Mouse (Mus musculus): ENCODE results near the gene Tmem161a. TPM values are rescaled to one million over a fixed set of nuclear protein-coding genes. Genes with fewer than 3 reads are reported as not detected.
A peak's percentile ranks its signal among the peaks of the same experiment; 100 is the strongest.

Gene Tmem161a
- polyA plus RNA-seq, 1 experiment from 2014 or later = 50.5 TPM

DNA sequence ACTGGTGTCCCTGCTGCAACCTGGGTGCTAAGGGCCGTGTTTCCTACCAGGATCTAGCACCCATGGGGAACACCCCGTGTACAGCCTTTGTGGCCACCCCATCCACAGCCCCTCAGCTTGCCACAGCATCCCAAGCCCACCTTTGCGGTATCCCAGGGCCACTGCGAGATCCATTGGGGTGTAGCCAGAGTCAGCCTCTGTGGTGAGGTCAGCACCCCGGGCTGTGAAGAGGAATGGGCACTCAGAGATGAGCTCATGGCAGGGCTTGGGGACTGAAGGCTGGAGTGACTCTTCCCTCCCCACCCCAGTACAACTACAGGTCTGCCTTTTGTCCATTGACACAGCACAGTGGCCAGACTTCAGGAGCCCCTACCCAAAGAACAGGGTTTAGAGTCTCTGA, 38.1 kb upstream of the Tmem161a start:
- Histone ChIP-seq H3K36me3 (ENCODE audit: insufficient read depth) (peaks cover 46% of the 10 kb centered on the region), H3K4me2 (no peak overlapping the region), H3K4me1 (ENCODE audit: insufficient read depth) (no peaks in the 10 kb centered on the region), H3K27ac (ENCODE audit: low read depth) (no peak overlapping the region), H3K9me3 (ENCODE audit: low read depth, low read length) (no peaks in the 10 kb centered on the region), H3K9ac (no peak overlapping the region), H3K4me3 (ENCODE audit: low read depth, low read length) (no peak overlapping the region), H3K27me3 (ENCODE audit: insufficient read depth, low read length) (no peaks in the 10 kb centered on the region)
- 91% methylated on average over 5 of the region's 5 CpGs for WGBS
- no peak for DNase-seq
- no peak for TF ChIP-seq CTCF (IDR thresholded peaks at IDR 0.05; ENCODE audit: low read depth)
- no peak for ATAC-seq (ENCODE audit: insufficient read depth)

DNA sequence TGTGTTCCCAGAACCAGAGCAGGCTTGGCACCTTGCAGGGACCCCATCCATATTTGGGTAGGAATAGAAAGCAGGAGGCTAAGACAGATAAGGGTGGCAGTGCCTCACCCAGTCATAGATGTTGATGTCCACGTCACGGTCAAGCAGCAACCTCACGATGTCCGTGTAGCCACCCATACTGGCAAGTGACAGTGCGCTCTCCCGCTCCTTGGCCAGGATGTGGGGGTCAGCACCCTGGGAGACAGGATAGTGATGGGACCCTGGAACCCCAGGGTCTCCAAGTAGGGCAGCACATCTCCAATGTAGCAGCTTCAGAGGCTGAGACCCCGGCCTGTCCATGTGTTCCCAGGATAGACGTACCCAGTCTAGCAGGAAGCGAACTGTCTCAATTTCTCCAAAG, 37.2 kb upstream of the Tmem161a start:
- H3K9ac ChIP-seq = no peak overlapping the region
- H3K27me3 ChIP-seq (ENCODE audit: insufficient read depth, low read length) = no peaks in the 10 kb centered on the region
- no peak for TF ChIP-seq CTCF (IDR thresholded peaks at IDR 0.05; ENCODE audit: low read depth)
- H3K4me2 ChIP-seq = no peak overlapping the region
- peaks cover 46% of the 10 kb centered on the region for H3K36me3 ChIP-seq (ENCODE audit: insufficient read depth)
- no peaks in the 10 kb centered on the region for H3K4me1 ChIP-seq (ENCODE audit: insufficient read depth)
- H3K4me3 ChIP-seq (ENCODE audit: low read depth, low read length) = no peak overlapping the region
- ATAC-seq (ENCODE audit: insufficient read depth) (no peak), DNase-seq (no peak)
- H3K9me3 ChIP-seq (ENCODE audit: low read depth, low read length) = no peaks in the 10 kb centered on the region
- H3K27ac ChIP-seq (ENCODE audit: low read depth) = no peak overlapping the region
- 91% methylated on average over 9 of the region's 9 CpGs for WGBS

DNA sequence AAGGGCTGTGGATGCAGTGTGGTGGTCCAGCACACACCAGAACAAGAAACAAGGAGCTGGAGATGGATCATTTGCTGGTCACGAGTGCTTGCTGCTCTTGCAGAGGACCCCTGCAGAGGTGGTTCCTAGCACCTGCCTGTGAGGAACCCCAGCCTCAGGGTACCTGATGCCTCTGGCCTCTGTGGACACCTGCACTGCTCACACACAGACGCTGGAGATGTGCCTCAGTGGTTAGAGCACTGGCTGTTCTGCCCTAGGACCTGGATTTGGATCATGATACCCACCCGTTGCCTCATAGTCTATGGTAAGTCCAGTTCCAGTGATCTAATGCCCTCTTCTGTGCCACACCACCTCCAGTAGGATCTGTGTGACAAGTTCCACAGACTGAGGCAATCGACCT, 35.6 kb upstream of the Tmem161a start:
- H3K4me3 ChIP-seq (ENCODE audit: low read depth, low read length) = no peak overlapping the region
- ATAC-seq (ENCODE audit: insufficient read depth) (no peak), DNase-seq (no peak)
- WGBS = 88% methylated on average over 4 of the region's 4 CpGs
- peaks cover 46% of the 10 kb centered on the region for H3K36me3 ChIP-seq (ENCODE audit: insufficient read depth)
- no peak overlapping the region for H3K4me2 ChIP-seq
- TF ChIP-seq CTCF (IDR thresholded peaks at IDR 0.05; ENCODE audit: low read depth) = no peak
- no peak overlapping the region for H3K27ac ChIP-seq (ENCODE audit: low read depth)
- H3K9me3 ChIP-seq (ENCODE audit: low read depth, low read length) = no peaks in the 10 kb centered on the region
- H3K4me1 ChIP-seq (ENCODE audit: insufficient read depth) = peaks cover 6% of the 10 kb centered on the region
- no peaks in the 10 kb centered on the region for H3K27me3 ChIP-seq (ENCODE audit: insufficient read depth, low read length)
- H3K9ac ChIP-seq = no peak overlapping the region

DNA sequence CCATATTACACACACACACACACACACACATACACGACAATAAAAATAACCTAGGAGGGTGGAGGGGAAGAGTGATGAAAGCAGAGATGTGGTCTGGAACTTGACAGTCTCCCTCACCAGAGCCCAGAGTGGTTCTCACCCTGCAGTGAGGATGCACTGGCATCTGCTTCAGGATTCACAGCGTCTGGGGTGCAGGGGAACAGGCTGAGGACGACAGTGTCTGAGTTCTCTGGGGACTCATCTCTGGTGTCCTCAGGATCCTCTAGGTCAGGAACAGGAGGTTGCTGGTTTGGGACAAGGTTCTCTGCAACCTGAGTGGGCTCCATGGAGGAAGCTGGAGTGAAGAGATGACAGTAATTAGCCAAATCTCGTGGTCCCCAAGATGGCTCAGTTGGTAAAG, 34.3 kb upstream of the Tmem161a start:
- Histone ChIP-seq H3K27ac (ENCODE audit: low read depth) (no peak overlapping the region), H3K27me3 (ENCODE audit: insufficient read depth, low read length) (no peaks in the 10 kb centered on the region), H3K4me3 (ENCODE audit: low read depth, low read length) (peak overlapping the region; percentile 77), H3K36me3 (ENCODE audit: insufficient read depth) (peaks cover 41% of the 10 kb centered on the region), H3K4me1 (ENCODE audit: insufficient read depth) (peaks cover 6% of the 10 kb centered on the region), H3K4me2 (peak overlapping the region; percentile 84), H3K9me3 (ENCODE audit: low read depth, low read length) (no peaks in the 10 kb centered on the region), H3K9ac (peak overlapping the region; percentile 61)
- ATAC-seq (ENCODE audit: insufficient read depth) (no peak), DNase-seq (no peak)
- no peak for TF ChIP-seq CTCF (IDR thresholded peaks at IDR 0.05; ENCODE audit: low read depth)
- WGBS = 78% methylated on average over 4 of the region's 4 CpGs

DNA sequence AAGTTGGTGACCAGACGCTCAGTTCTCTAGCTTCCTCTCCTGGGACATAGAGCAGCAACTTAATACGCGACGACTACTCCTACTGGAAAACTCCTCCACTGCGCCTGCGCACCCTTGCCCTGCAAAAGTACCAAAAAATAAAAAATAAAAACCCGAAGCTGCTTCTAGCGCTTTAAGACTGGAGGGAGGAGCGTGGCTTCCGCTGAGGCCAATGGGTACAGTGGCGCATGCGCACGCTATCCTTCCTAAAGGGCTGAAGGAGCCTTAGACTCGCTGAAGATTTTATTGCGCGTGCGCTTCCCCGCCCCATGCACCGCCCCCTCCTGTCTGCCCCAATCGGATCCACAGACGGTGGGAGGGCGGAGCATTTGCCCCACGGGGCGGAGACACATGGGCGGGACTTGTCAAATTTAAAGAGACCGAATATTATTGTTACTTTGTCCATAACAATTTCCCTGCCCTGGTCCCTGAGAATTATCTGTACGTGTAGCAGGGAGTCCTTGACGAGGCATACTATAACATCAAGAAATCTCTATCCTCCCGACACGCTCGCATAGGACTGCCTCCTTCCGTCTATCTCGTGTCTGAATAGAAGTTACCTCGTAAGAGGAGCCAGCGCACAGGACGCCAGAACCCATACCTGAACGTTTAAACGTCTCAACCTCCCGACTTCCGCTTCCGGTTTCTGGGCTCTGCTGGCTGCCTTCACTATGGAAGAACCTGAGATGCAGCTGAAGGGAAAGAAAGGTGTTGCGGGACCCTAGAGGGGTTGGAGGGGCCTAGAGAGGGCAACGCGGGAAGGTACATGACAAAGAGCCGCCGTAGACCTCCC, 32.9 kb upstream of the Tmem161a start, which contains the start of the genes Rfxank, Borcs8 and Mef2b:
Rfxank (minus strand) TSS at position 129 of the 832 bp plus-strand sequence.
Borcs8 (plus strand) TSS at position 474 of the 832 bp plus-strand sequence.
Mef2b (plus strand) TSS at position 686 of the 832 bp plus-strand sequence.
- Histone ChIP-seq H3K27ac (ENCODE audit: low read depth) (peak within 1 kb of the TSS; percentile 59), H3K36me3 (ENCODE audit: insufficient read depth) (peaks cover 32% of the 10 kb centered on the region), H3K4me2 (peak within 1 kb of the TSS; percentile 84), H3K27me3 (ENCODE audit: insufficient read depth, low read length) (no peaks in the 10 kb centered on the region), H3K9me3 (ENCODE audit: low read depth, low read length) (no peaks in the 10 kb centered on the region), H3K9ac (peak within 1 kb of the TSS; percentile 71), H3K4me3 (ENCODE audit: low read depth, low read length) (peak within 1 kb of the TSS; percentile 77), H3K4me1 (ENCODE audit: insufficient read depth) (peaks cover 6% of the 10 kb centered on the region)
- under 1% methylated on average over 46 of the region's 46 CpGs for WGBS
- no peak for TF ChIP-seq CTCF (IDR thresholded peaks at IDR 0.05; ENCODE audit: low read depth)
- DNase-seq (peak; percentile 100), ATAC-seq (ENCODE audit: insufficient read depth) (peak; percentile 98)

DNA sequence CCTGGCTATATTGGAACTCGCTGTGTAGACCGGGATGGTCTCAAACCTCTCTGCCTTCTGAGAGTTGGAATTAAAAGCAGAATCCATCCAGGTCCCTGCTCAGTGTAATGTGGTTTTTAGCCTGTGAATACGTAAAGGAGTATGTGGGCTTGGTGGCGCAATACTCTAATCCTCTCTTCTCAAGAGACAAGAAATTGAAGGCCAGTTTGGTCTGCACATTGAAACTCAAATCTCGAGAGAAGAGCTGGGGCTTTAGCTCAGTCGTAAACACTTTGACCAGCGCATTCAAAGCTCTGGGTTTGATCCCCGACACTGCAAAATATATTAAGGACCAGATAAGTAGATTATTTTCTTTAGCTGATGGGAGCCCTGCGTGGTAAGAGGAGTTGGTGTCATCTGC, 32.2 kb upstream of the Tmem161a start:
- Histone ChIP-seq H3K27ac (ENCODE audit: low read depth) (peak overlapping the region; percentile 59; the same call in 1 of the 2 replicates), H3K27me3 (ENCODE audit: insufficient read depth, low read length) (no peaks in the 10 kb centered on the region), H3K36me3 (ENCODE audit: insufficient read depth) (peaks cover 32% of the 10 kb centered on the region), H3K9ac (peak overlapping the region; percentile 71), H3K4me3 (ENCODE audit: low read depth, low read length) (peak overlapping the region; percentile 77), H3K4me2 (peak overlapping the region; percentile 84), H3K9me3 (ENCODE audit: low read depth, low read length) (no peaks in the 10 kb centered on the region), H3K4me1 (ENCODE audit: insufficient read depth) (peaks cover 6% of the 10 kb centered on the region)
- TF ChIP-seq CTCF (IDR thresholded peaks at IDR 0.05; ENCODE audit: low read depth) = no peak
- DNase-seq = peak; percentile 20
- 5% methylated on average over 9 of the region's 9 CpGs for WGBS
- no peak for ATAC-seq (ENCODE audit: insufficient read depth)
